10 mouse cellular contexts compared by ENCODE assay signal in the genomic region with DNA sequence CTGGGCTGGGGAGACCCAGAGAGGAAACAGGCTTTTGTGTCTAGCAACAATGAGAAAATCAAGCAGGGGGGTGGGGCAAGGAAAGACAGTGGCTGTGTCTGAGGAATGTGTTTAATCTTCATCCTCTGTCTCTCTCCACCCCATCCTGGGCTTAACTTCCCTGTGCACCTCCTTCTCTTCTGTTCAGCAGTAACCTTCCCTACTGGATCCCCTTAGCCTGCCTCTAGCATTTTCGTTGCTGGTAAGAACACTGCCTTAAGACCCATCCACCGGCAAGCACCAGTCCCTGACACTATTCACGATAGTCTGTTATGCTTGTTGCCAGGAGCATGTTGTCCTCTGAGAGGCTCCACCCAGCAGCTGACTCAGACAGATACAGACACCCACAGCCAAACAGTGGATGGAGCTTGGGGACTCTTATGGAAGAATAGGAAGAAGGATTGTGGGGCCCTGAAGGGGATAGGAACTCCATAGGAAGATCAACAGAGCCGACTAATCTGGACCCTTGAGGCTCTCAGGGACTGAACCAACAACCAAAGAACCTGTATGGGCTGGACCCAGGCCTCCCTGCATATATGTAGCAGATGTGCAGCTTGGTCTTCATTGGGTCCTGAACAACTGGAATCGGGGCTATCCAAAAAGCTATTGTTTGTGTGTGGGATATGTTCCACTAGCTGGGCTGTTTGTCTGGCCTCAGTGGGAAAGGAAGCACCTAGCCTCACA. TPM values are rescaled to one million over a fixed set of nuclear protein-coding genes. Genes with fewer than 3 reads are reported as not detected.
DNase-seq lines count a peak whose midpoint lies in the region; ATAC-seq and TF ChIP-seq lines count a peak whose summit lies in the region.
"Had no signal": no experiment of that assay in that cellular context is flagged by ENCODE, and none has a peak within 500 bp of the region (broad histone marks: within the 10 kb centered on the region; RNA-seq: fewer than 3 reads in every experiment).

No protein-coding gene starts in this region.

- ATAC-seq in kidney, embryonic 16.5 days (ENCODE audit: low FRiP score, low TSS enrichment), result no peak; the same call in 1 of the 2 replicates
- peak; percentile 67 for ATAC-seq in intestine, embryonic 15.5 days

- 43% methylated on average over 5 of the region's 5 CpGs for WGBS in kidney, embryonic 16.5 days
- WGBS in embryonic facial prominence, embryonic 10.5 days, result 40% methylated on average over 5 of the region's 5 CpGs
- 34% methylated on average over 5 of the region's 5 CpGs for WGBS in intestine, embryonic 15.5 days
- WGBS in macrophage (ENCODE audit: missing documents), result 58% methylated on average over 4 of the region's 5 CpGs
- WGBS in thymus, adult 2 months, result 82% methylated on average over 5 of the region's 5 CpGs

- no peaks in the 10 kb centered on the region for H3K36me3 ChIP-seq in kidney, embryonic 16.5 days (ENCODE audit: insufficient read depth, low read length)
- H3K36me3 ChIP-seq in embryonic facial prominence, embryonic 10.5 days (replicated peaks), result no peaks in the 10 kb centered on the region
- no peaks in the 10 kb centered on the region for H3K36me3 ChIP-seq in intestine, embryonic 15.5 days
- no peaks in the 10 kb centered on the region for H3K36me3 ChIP-seq in macrophage (ENCODE audit: inconsistent target)
- H3K36me3 ChIP-seq in thymus, adult 2 months (ENCODE audit: control insufficient read depth, insufficient read depth, low read length), result no peaks in the 10 kb centered on the region

- no peak overlapping the region for H3K4me3 ChIP-seq in kidney, embryonic 16.5 days (ENCODE audit: low read length)
- H3K4me3 ChIP-seq in embryonic facial prominence, embryonic 10.5 days, result no peak overlapping the region
- no peak overlapping the region for H3K4me3 ChIP-seq in intestine, embryonic 15.5 days (replicated peaks)
- no peak overlapping the region for H3K4me3 ChIP-seq in macrophage (ENCODE audit: inconsistent target)
- no peak overlapping the region for H3K4me3 ChIP-seq in thymus, adult 2 months (ENCODE audit: control insufficient read depth, insufficient read depth, low read length)

- no peaks in the 10 kb centered on the region for H3K9me3 ChIP-seq in kidney, embryonic 16.5 days (ENCODE audit: low read length)
- H3K9me3 ChIP-seq in embryonic facial prominence, embryonic 10.5 days, result no peaks in the 10 kb centered on the region
- H3K9me3 ChIP-seq in intestine, embryonic 15.5 days, result no peaks in the 10 kb centered on the region

- no peak for DNase-seq in kidney, postnatal 36 days
- DNase-seq in embryonic facial prominence, embryonic 10.5 days (ENCODE audit: low spot score), result no peak
- no peak for DNase-seq in urinary bladder, postnatal 10 days (ENCODE audit: low spot score)
- DNase-seq in c-Kit-positive CD71-positive TER-119-positive erythroid progenitor cells, embryonic 14.5 days (ENCODE audit: low spot score), result no peak
- no peak for DNase-seq in thymus, adult 2 months
- DNase-seq: kidney, adult 9 months had no signal

- H3K27me3 ChIP-seq in kidney, embryonic 16.5 days (ENCODE audit: insufficient read depth, low read length), result no peaks in the 10 kb centered on the region
- no peaks in the 10 kb centered on the region for H3K27me3 ChIP-seq in embryonic facial prominence, embryonic 10.5 days (replicated peaks; ENCODE audit: low read depth, poor library complexity, severe bottlenecking)
- H3K27me3 ChIP-seq in intestine, embryonic 15.5 days (replicated peaks), result no peaks in the 10 kb centered on the region
- H3K27me3 ChIP-seq in thymus, adult 2 months (ENCODE audit: control insufficient read depth, insufficient read depth, low read length), result no peaks in the 10 kb centered on the region

- no peak overlapping the region for H3K9ac ChIP-seq in kidney, embryonic 16.5 days (replicated peaks; ENCODE audit: low read length)
- H3K9ac ChIP-seq in intestine, embryonic 15.5 days, result no peak overlapping the region

- no peaks in the 10 kb centered on the region for H3K4me1 ChIP-seq in kidney, embryonic 16.5 days (ENCODE audit: insufficient read depth, low read length)
- H3K4me1 ChIP-seq in embryonic facial prominence, embryonic 10.5 days, result peaks cover 18% of the 10 kb centered on the region
- 0 out of 2 replicates have a peak, but pooled peaks cover 6% of the 10 kb centered on the region for H3K4me1 ChIP-seq in intestine, embryonic 15.5 days (replicated peaks)
- no peaks in the 10 kb centered on the region; the same call in 1 of the 2 replicates for H3K4me1 ChIP-seq in thymus, adult 2 months (replicated peaks; ENCODE audit: control insufficient read depth, insufficient read depth, low read length)

- TF ChIP-seq POLR2A in thymus, adult 2 months (IDR thresholded peaks at IDR 0.05; ENCODE audit: control insufficient read depth, extremely low read depth, insufficient read depth, low read length, poor library complexity), result no peak

- no peak for TF ChIP-seq CTCF in thymus, adult 2 months (IDR thresholded peaks at IDR 0.05; ENCODE audit: borderline replicate concordance, control insufficient read depth, extremely low read depth, insufficient read depth, low read length, poor library complexity)

- H3K4me2 ChIP-seq in kidney, embryonic 16.5 days (replicated peaks; ENCODE audit: low read depth, low read length), result no peak overlapping the region; the same call in 1 of the 2 replicates
- no peak overlapping the region for H3K4me2 ChIP-seq in intestine, embryonic 15.5 days (replicated peaks)

- 0 out of 2 replicates have a peak overlapping the region, but pooled peaks have one; percentile 43 for H3K27ac ChIP-seq in kidney, embryonic 16.5 days (ENCODE audit: low read length)
- H3K27ac ChIP-seq in embryonic facial prominence, embryonic 10.5 days (replicated peaks), result peak overlapping the region; percentile 63; the same call in 1 of the 2 replicates
- 0 out of 2 replicates have a peak overlapping the region, but pooled peaks have one; percentile 22 for H3K27ac ChIP-seq in intestine, embryonic 15.5 days
- 0 out of 2 replicates have a peak overlapping the region, but pooled peaks have one; percentile 4 for H3K27ac ChIP-seq in macrophage
- H3K27ac ChIP-seq in thymus, adult 2 months (ENCODE audit: control insufficient read depth, insufficient read depth, low read length), result no peak overlapping the region

- no peaks in the 10 kb centered on the region for H3K79me2 ChIP-seq in macrophage (ENCODE audit: inconsistent target)

RNA-seq across cellular contexts. Expression of gene Mymx, which starts 8.4 kb away (rescaled TPM):
- polyA plus RNA-seq in kidney, embryonic 16.5 days (2015; fragmentation: Nextera tagmentation; extraction: Ambion mirVana), result 6.2 and 7.4 TPM in 2 replicates
- polyA plus RNA-seq in embryonic facial prominence, embryonic 10.5 days (2016; fragmentation: Nextera tagmentation; extraction: Ambion mirVana), result 0.39 TPM in 2 replicates
- polyA plus RNA-seq in intestine, embryonic 15.5 days (2015; fragmentation: Nextera tagmentation; extraction: Ambion mirVana), result 0.43 and 0.54 TPM in 2 replicates
- total RNA-seq in macrophage (2018; cell fraction: chromatin; rRNA removed), result not detected
- total RNA-seq in macrophage (2018; cell fraction: cytosol; rRNA removed), result not detected
- not detected for total RNA-seq in macrophage (2018; cell fraction: nucleus; rRNA removed)
- not detected in 3 replicates for polyA plus RNA-seq in macrophage (2018)
- 0.61 and 1.3 TPM in 2 replicates for polyA plus RNA-seq in thymus, adult 2 months (2012; rRNA removed)

RNA-seq across cellular contexts. Expression of gene Slc29a1, which starts 10.9 kb away (rescaled TPM):
- 107 and 116 TPM in 2 replicates for polyA plus RNA-seq in kidney, embryonic 16.5 days (2015; fragmentation: Nextera tagmentation; extraction: Ambion mirVana)
- polyA plus RNA-seq in embryonic facial prominence, embryonic 10.5 days (2016; fragmentation: Nextera tagmentation; extraction: Ambion mirVana), result 53.4 and 58.1 TPM in 2 replicates
- polyA plus RNA-seq in intestine, embryonic 15.5 days (2015; fragmentation: Nextera tagmentation; extraction: Ambion mirVana), result 80.0 and 85.4 TPM in 2 replicates
- total RNA-seq in macrophage (2018; cell fraction: chromatin; rRNA removed), result 100 to 1,000 TPM in 1 of 26 experiments, 10 to 100 TPM in 25; 14.6 to 121 (median 42.6) TPM
- 10 to 100 TPM; 33.8 to 79.3 (median 46.1) TPM for total RNA-seq in macrophage (2018; cell fraction: cytosol; rRNA removed)
- total RNA-seq in macrophage (2018; cell fraction: nucleus; rRNA removed), result 100 to 1,000 TPM in 2 of 26 experiments, 10 to 100 TPM in 24; 34.5 to 101 (median 54.4) TPM
- 69.7 to 95.8 TPM (median 74.1 TPM) in 3 replicates for polyA plus RNA-seq in macrophage (2018)
- polyA plus RNA-seq in thymus, adult 2 months (2012; rRNA removed), result 358 and 385 TPM in 2 replicates

RNA-seq across cellular contexts. Expression of gene Hsp90ab1, which starts 37.2 kb away (rescaled TPM):
- 1,922 and 2,030 TPM in 2 replicates for polyA plus RNA-seq in kidney, embryonic 16.5 days (2015; fragmentation: Nextera tagmentation; extraction: Ambion mirVana)
- polyA plus RNA-seq in embryonic facial prominence, embryonic 10.5 days (2016; fragmentation: Nextera tagmentation; extraction: Ambion mirVana), result 2,187 and 2,215 TPM in 2 replicates
- polyA plus RNA-seq in intestine, embryonic 15.5 days (2015; fragmentation: Nextera tagmentation; extraction: Ambion mirVana), result 1,578 and 1,609 TPM in 2 replicates
- total RNA-seq in macrophage (2018; cell fraction: chromatin; rRNA removed), result 100 to 1,000 TPM in 24 of 26 experiments, 10 to 100 TPM in 2; 75.3 to 326 (median 157) TPM
- total RNA-seq in macrophage (2018; cell fraction: cytosol; rRNA removed), result 1,000 to 10,000 TPM in 1 of 26 experiments, 100 to 1,000 TPM in 25; 478 to 1,021 (median 622) TPM
- total RNA-seq in macrophage (2018; cell fraction: nucleus; rRNA removed), result 100 to 1,000 TPM; 134 to 740 (median 322) TPM
- 519 to 1,022 TPM (median 909 TPM) in 3 replicates for polyA plus RNA-seq in macrophage (2018)
- 455 and 506 TPM in 2 replicates for polyA plus RNA-seq in thymus, adult 2 months (2012; rRNA removed)

RNA-seq across cellular contexts. Expression of gene Slc35b2, which starts 46.6 kb away (rescaled TPM):
- 159 and 170 TPM in 2 replicates for polyA plus RNA-seq in kidney, embryonic 16.5 days (2015; fragmentation: Nextera tagmentation; extraction: Ambion mirVana)
- polyA plus RNA-seq in embryonic facial prominence, embryonic 10.5 days (2016; fragmentation: Nextera tagmentation; extraction: Ambion mirVana), result 95.8 and 101 TPM in 2 replicates
- polyA plus RNA-seq in intestine, embryonic 15.5 days (2015; fragmentation: Nextera tagmentation; extraction: Ambion mirVana), result 124 and 128 TPM in 2 replicates
- total RNA-seq in macrophage (2018; cell fraction: chromatin; rRNA removed), result 100 to 1,000 TPM in 12 of 26 experiments, 10 to 100 TPM in 14; 21.2 to 410 (median 74.1) TPM
- 10 to 100 TPM; 41.0 to 71.6 (median 56.5) TPM for total RNA-seq in macrophage (2018; cell fraction: cytosol; rRNA removed)
- 100 to 1,000 TPM in 13 of 26 experiments, 10 to 100 TPM in 13; 49.8 to 383 (median 91.4) TPM for total RNA-seq in macrophage (2018; cell fraction: nucleus; rRNA removed)
- 41.2 to 72.8 TPM (median 58.2 TPM) in 3 replicates for polyA plus RNA-seq in macrophage (2018)
- polyA plus RNA-seq in thymus, adult 2 months (2012; rRNA removed), result 135 and 137 TPM in 2 replicates

RNA-seq across cellular contexts. Expression of gene Capn11, which starts 48.8 kb away (rescaled TPM):
- polyA plus RNA-seq in kidney, embryonic 16.5 days (2015; fragmentation: Nextera tagmentation; extraction: Ambion mirVana), result 0.60 and 0.72 TPM in 2 replicates
- 0.81 and 0.84 TPM in 2 replicates for polyA plus RNA-seq in embryonic facial prominence, embryonic 10.5 days (2016; fragmentation: Nextera tagmentation; extraction: Ambion mirVana)
- polyA plus RNA-seq in intestine, embryonic 15.5 days (2015; fragmentation: Nextera tagmentation; extraction: Ambion mirVana), result 0.34 and 0.40 TPM in 2 replicates
- 1 to 10 TPM in 22 of 26 experiments, under 1 TPM in 3, not detected in 1; 0.34 to 4.5 (median 2.1) TPM for total RNA-seq in macrophage (2018; cell fraction: chromatin; rRNA removed)
- 1 to 10 TPM in 2 of 26 experiments, under 1 TPM in 24; 0.23 to 1.2 (median 0.55) TPM for total RNA-seq in macrophage (2018; cell fraction: cytosol; rRNA removed)
- 1 to 10 TPM in 15 of 26 experiments, under 1 TPM in 9, not detected in 2; 0.24 to 3.3 (median 1.6) TPM for total RNA-seq in macrophage (2018; cell fraction: nucleus; rRNA removed)
- polyA plus RNA-seq in macrophage (2018), result 0.37 to 0.60 TPM in 2 of 3 replicates, not detected in the other
- polyA plus RNA-seq in thymus, adult 2 months (2012; rRNA removed), result 0.09 and 0.11 TPM in 2 replicates
- polyA plus RNA-seq: stomach, embryonic 14.5 days had no signal
